Mouse (Mus musculus): ENCODE data around the gene Josd2. TPM values are rescaled to one million over a fixed set of nuclear protein-coding genes. Genes with fewer than 3 reads are reported as not detected.

Gene Josd2
- total and polyA plus RNA-seq, 3 experiments = 33.9 to 57.7 (median 54.8) TPM

- DNase-seq (ENCODE audit: extremely low read depth) = no peak
- no peak overlapping the region for H3K9ac ChIP-seq (ENCODE audit: insufficient read depth, low read depth)
- peaks cover 21% of the 10 kb centered on the region for H3K27me3 ChIP-seq (replicated peaks)
- H3K27ac ChIP-seq (ENCODE audit: insufficient read depth, low read depth) = no peak overlapping the region
- TF ChIP-seq MAZ (IDR thresholded peaks at IDR 0.05; ENCODE audit: low read depth, low read length) (no peak), HCFC1 (IDR thresholded peaks at IDR 0.05; ENCODE audit: low read depth, low read length) (no peak), RCOR1 (conservative IDR thresholded peaks at IDR 0.05; ENCODE audit: low read depth, low read length) (no peak), ETS1 (conservative IDR thresholded peaks at IDR 0.05; ENCODE audit: low read depth, low read length) (no peak), CHD2 (IDR thresholded peaks at IDR 0.05; ENCODE audit: low read length) (no peak), ZKSCAN1 (IDR thresholded peaks at IDR 0.05; ENCODE audit: borderline replicate concordance, low read depth, low read length) (no peak), ZC3H11A (IDR thresholded peaks at IDR 0.05; ENCODE audit: low read depth, low read length) (no peak), BHLHE40 (IDR thresholded peaks at IDR 0.05; ENCODE audit: low read depth, low read length) (no peak), IRF4 (IDR thresholded peaks at IDR 0.05; ENCODE audit: low read depth, low read length) (no peak), NRF1 (IDR thresholded peaks at IDR 0.05; ENCODE audit: low read depth, low read length) (no peak), ZNF384 (IDR thresholded peaks at IDR 0.05; ENCODE audit: low read depth, low read length) (no peak), POLR2A (IDR thresholded peaks at IDR 0.05; ENCODE audit: low read depth, low read length) (no peak), E2F4 (IDR thresholded peaks at IDR 0.05; ENCODE audit: insufficient replicate concordance, low read depth, low read length) (no peak), NELFE (IDR thresholded peaks at IDR 0.05; ENCODE audit: low read depth, low read length) (no peak)
- no peaks in the 10 kb centered on the region for H3K79me2 ChIP-seq (replicated peaks; ENCODE audit: control insufficient read depth, extremely low read depth, insufficient read depth, poor library complexity, severe bottlenecking)
- peaks cover 4 to 27% of the 10 kb centered on the region in 2 experiments for H3K36me3 ChIP-seq (replicated peaks in 1 of 2; ENCODE audit: control insufficient read depth in 1 of 2, insufficient read depth in 1 of 2, low read length in 1 of 2)
- no peaks in the 10 kb centered on the region for H3K9me3 ChIP-seq (replicated peaks; ENCODE audit: low read length)
- in situ Hi-C loops (cut with MboI; ENCODE audit: low pct_ligation_motif_present, low pct_unique_long_range_greater_than_20kb, low sequenced_read_pairs) (loop anchor here (5.0 kb wide), 1 partner anchor 68 kb away; no protein-coding TSS in a partner anchor), dilution Hi-C loops (cut with MboI; ENCODE audit: extremely low pct_ligation_motif_present, extremely low pct_unique_long_range_greater_than_20kb, low sequenced_read_pairs) (no loop called here)
- H3K4me1 ChIP-seq (ENCODE audit: control insufficient read depth in 1 of 2, insufficient read depth in 2 of 2) = peaks cover 11 to 36% of the 10 kb centered on the region in 2 experiments
- no peak overlapping the region for H3K4me2 ChIP-seq (ENCODE audit: insufficient read depth, low read depth, poor library complexity, severe bottlenecking)
- no peak overlapping the region for H3K4me3 ChIP-seq (replicated peaks in 1 of 3; ENCODE audit: low read depth in 2 of 3, low read length in 2 of 3, poor library complexity in 1 of 3)
Observed at GRCm38 (mm10) chr7:44469677-44470675, 2.2 kb downstream of the Josd2 start.

GRCm38 (mm10) chr7:44470696-44471612, 3.2 kb downstream of the Josd2 start:
- no peak overlapping the region for H3K4me3 ChIP-seq (replicated peaks in 1 of 3; ENCODE audit: low read depth in 2 of 3, low read length in 2 of 3, poor library complexity in 1 of 3)
- H3K27me3 ChIP-seq (replicated peaks) = peaks cover 21% of the 10 kb centered on the region
- peaks cover 4 to 27% of the 10 kb centered on the region in 2 experiments for H3K36me3 ChIP-seq (replicated peaks in 1 of 2; ENCODE audit: control insufficient read depth in 1 of 2, insufficient read depth in 1 of 2, low read length in 1 of 2)
- no peaks in the 10 kb centered on the region for H3K9me3 ChIP-seq (replicated peaks; ENCODE audit: low read length)
- no peak for DNase-seq (ENCODE audit: extremely low read depth)
- H3K4me2 ChIP-seq (ENCODE audit: insufficient read depth, low read depth, poor library complexity, severe bottlenecking) = no peak overlapping the region
- in situ Hi-C loops (cut with MboI; ENCODE audit: low pct_ligation_motif_present, low pct_unique_long_range_greater_than_20kb, low sequenced_read_pairs) = loop anchor here (5.0 kb wide), 1 partner anchor 69 kb away; no protein-coding TSS in a partner anchor
- no peak overlapping the region for H3K9ac ChIP-seq (ENCODE audit: insufficient read depth, low read depth)
- dilution Hi-C loops (cut with MboI; ENCODE audit: extremely low pct_ligation_motif_present, extremely low pct_unique_long_range_greater_than_20kb, low sequenced_read_pairs) = no loop called here
- H3K4me1 ChIP-seq (ENCODE audit: control insufficient read depth in 1 of 2, insufficient read depth in 2 of 2) = peaks cover 11 to 36% of the 10 kb centered on the region in 2 experiments
- no peak overlapping the region for H3K27ac ChIP-seq (ENCODE audit: insufficient read depth, low read depth)
- no peaks in the 10 kb centered on the region for H3K79me2 ChIP-seq (replicated peaks; ENCODE audit: control insufficient read depth, extremely low read depth, insufficient read depth, poor library complexity, severe bottlenecking)
- TF ChIP-seq CTCF (conservative IDR thresholded peaks at IDR 0.05 in 1 of 2, IDR thresholded peaks at IDR 0.05 in 1 of 2; ENCODE audit: low read depth in 2 of 2, low read length in 2 of 2) (no peak), ZKSCAN1 (IDR thresholded peaks at IDR 0.05; ENCODE audit: borderline replicate concordance, low read depth, low read length) (no peak), POLR2A (IDR thresholded peaks at IDR 0.05; ENCODE audit: low read depth, low read length) (no peak), SIN3A (IDR thresholded peaks at IDR 0.05; ENCODE audit: low read length) (no peak), CHD2 (IDR thresholded peaks at IDR 0.05; ENCODE audit: low read length) (no peak), MYC (IDR thresholded peaks at IDR 0.05; ENCODE audit: low read depth, low read length) (no peak), POLR2AphosphoS2 (IDR thresholded peaks at IDR 0.05; ENCODE audit: low read depth, low read length) (no peak), HCFC1 (IDR thresholded peaks at IDR 0.05; ENCODE audit: low read depth, low read length) (no peak), PAX5 (IDR thresholded peaks at IDR 0.05; ENCODE audit: low read length) (no peak), BHLHE40 (IDR thresholded peaks at IDR 0.05; ENCODE audit: low read depth, low read length) (no peak), USF2 (conservative IDR thresholded peaks at IDR 0.05; ENCODE audit: low read depth, low read length) (no peak), TBP (conservative IDR thresholded peaks at IDR 0.05; ENCODE audit: low read depth, low read length) (no peak), IRF4 (IDR thresholded peaks at IDR 0.05; ENCODE audit: low read depth, low read length) (no peak), KAT2A (IDR thresholded peaks at IDR 0.05; ENCODE audit: insufficient replicate concordance, low read length) (no peak), ZMIZ1 (IDR thresholded peaks at IDR 0.05; ENCODE audit: low read depth, low read length) (no peak), JUN (IDR thresholded peaks at IDR 0.05; ENCODE audit: insufficient read depth, low read depth, low read length) (no peak), MAFK (IDR thresholded peaks at IDR 0.05; ENCODE audit: insufficient replicate concordance, low read length) (no peak), TCF12 (IDR thresholded peaks at IDR 0.05; ENCODE audit: low read depth, low read length) (no peak), JUND (conservative IDR thresholded peaks at IDR 0.05; ENCODE audit: low read depth, low read length) (no peak)

Measured in CH12.LX (cell line).